Mouse (Mus musculus): ENCODE measurements around the gene Dnal1.

The Dnal1 gene

DNA sequence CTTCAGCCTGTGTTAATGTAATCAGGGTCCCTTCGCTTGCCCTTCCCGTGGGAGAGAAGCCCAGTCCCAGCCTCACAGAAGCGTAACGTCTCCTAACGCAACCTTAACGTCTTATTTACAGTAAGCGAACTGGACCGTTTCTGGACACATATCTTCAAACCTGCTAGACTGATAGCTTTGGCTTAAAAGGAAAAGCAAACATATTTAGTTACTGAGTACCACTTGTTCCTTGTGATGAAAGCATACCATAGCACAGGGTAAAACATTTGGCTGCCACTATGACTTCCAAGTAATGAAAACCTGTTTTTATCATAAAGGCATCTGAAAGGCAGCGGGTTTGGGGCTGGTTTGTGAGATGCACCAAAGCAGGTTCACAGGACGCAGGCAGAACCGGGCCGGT, 11.7 kb downstream of the Dnal1 start:
- in situ Hi-C loops (cut with MboI, MseI) = no loop called here

DNA sequence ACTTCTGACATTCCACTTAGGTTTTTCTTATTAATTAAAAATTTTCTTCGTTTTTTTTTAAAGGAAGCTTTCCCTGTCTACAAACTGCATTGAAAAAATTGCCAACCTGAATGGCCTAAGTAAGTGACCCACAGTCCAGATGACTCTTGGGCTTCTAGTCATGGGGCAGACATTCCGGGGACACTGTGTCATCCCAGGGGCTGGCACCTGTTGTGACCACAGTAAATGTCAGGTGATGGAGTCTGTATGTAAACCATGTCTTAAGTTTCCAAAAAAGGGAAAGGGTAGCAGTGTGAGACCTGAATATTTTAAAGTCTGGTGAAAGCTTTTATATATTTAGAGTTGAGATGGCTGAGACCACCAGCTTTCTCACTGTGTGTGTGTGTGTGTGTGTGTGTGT, 12.7 kb downstream of the Dnal1 start:
- in situ Hi-C loops (cut with MboI, MseI) = no loop called here

DNA sequence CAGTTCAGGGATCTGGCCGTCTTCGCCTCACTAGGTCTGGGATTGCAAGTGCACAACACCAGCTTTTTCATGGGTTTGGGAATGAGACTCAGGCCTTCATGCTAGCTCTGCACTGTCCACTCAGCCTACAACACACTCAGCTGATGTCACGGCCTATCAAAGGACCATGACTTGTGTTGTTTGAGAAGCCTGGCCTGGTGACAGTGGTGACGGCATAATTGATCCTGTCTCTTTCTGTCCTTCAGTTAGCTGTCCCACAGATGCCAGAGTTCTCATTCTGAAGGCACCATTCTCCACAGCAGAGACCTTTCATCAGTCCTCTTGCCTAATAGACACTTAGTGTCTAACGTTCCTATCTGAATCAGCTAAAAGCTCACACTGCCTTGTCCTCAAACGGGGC, 14.4 kb downstream of the Dnal1 start:
- in situ Hi-C loops (cut with MboI, MseI) = no loop called here

DNA sequence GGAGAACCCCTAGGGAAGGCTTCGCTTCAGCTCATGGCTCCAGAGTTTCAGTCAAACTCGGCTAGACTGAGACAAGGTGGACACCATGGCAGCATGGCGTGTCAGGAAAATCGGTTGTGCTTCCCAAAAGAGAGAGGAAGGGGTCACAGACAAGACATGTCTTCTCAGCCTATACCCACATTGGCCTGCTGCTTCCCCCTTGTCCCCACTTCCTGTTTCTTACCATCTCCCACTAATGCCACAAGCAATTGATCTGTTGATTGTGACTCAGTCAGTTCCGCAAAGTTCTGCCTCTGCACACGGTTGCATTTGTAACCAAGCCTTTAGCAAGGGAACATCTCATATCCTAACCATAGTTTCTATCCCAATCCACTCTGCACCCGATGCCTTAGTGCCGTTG, 15.8 kb downstream of the Dnal1 start:
- in situ Hi-C loops (cut with MboI, MseI) = loop anchor here in 1 of 2 experiments (10.0 kb wide), 1 partner anchor 55 kb away; no protein-coding TSS in a partner anchor

DNA sequence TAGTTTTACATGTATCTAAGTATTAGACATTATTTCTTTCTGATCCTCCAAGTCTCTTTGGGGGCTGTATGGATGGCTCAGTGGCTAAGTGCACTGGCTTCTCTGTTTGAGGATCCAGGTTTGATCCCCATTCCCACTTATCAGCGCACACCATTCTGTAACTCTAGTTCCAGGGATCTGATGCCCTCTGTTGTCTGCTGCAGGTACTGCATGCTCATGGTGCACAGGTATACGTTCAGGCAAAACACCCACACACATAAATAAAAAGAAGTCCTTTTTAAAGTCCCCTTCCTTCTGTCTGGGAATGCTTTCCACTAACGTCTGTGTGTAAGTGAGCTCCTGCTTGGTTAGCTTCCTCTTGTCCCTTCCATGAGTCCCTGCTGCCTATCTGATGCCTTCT, 18.1 kb downstream of the Dnal1 start:
- in situ Hi-C loops (cut with MboI, MseI) = loop anchor here in 1 of 2 experiments (10.0 kb wide), 1 partner anchor 57 kb away; no protein-coding TSS in a partner anchor

DNA sequence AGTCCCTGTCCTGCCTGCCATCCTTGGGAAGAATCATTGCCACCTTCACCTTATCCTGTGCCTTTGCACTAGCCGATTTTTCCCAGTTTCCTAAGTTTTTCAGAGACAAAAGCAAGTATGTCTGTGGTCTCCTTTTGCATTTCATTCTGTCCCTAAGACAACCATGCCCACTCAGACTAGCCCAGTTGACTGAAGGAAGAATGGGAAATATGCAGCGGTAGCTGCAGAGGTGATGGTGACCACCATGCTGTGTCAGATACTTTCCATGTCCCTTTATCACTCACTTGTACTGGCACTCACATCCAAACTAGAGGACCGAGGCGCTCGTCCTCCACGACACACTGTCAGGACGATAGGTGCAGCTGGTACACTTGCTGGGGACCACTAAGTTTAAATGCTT, 23.0 kb downstream of the Dnal1 start:
- in situ Hi-C loops (cut with MboI, MseI) = loop anchor here in 1 of 2 experiments (10.0 kb wide), 1 partner anchor 62 kb away; no protein-coding TSS in a partner anchor

DNA sequence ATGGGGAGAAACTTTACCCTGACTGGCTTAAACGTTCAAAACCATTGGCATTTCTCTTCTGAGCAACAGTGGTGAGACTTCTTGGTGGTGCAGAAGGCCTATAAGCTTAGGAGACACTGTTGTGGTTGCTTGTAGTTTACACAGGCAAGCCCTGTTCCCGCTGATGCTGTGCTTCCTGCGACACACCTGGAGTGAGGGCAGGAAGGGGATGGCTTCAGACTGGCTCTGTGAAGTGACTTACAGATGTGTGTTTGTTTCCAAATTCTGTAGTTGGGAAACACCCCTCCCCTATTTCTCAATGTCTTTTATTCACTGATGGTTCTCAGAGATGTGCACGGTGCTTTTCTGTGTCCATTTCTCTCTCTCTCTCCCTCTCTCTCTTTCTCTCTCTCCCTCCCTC, 26.0 kb downstream of the Dnal1 start:
- in situ Hi-C loops (cut with MboI, MseI) = no loop called here

DNA sequence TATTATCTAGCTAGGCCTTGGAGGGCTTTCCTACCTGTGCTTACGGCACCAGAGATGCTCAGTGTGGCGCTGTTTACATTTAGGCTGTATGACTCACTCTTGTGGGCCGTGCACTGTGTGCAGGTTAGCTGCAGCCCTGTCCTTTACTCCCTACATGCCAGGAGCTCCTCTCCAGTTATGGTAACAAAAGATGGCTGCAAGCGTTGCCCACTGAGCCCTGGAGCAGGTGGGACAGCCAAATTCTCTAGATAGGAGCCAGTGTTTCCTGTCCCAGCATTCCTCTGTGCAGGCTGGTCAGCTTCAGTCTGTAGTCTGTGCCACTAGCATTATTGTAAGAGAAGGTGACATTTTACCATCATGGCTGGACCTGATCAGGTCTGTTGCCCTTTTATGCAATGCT, 27.1 kb downstream of the Dnal1 start:
- in situ Hi-C loops (cut with MboI, MseI) = no loop called here

DNA sequence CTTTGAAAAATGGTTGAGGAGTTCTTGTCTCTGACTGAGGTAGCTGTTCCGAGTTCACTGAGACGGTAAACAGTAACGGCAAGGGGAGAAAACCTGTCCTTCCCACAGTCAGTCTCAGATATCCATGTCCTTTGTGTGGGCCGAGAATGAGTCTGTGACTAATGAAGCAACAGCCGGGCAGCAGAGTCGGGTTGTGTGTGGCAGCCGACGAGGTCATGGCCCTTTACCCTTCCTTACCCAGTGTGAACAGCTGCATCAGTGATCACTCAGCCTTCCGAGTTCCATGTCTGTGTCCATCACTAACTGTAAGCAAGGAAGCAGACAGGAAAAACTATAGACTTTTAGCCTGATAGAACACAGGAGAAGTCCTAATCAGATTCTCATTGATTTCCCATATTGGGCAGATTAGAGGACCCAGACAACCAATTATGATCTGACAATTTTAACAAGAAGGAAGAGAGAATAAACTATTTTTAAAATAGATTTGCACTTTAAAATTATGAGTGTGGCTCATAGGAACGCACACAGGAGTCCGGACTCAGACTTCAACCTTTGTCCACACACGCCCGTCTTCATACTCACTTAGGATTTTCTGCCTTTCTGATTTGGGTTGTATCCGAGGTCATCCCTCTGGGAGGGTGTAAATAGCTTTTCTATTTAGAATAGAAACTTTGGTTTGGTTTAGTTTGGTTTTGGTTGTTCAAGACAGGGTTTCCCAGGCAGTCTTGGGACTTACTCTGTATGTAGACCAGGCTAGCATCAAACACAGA, 28.3 kb downstream of the Dnal1 start:
- in situ Hi-C loops (cut with MboI, MseI) = no loop called here

DNA sequence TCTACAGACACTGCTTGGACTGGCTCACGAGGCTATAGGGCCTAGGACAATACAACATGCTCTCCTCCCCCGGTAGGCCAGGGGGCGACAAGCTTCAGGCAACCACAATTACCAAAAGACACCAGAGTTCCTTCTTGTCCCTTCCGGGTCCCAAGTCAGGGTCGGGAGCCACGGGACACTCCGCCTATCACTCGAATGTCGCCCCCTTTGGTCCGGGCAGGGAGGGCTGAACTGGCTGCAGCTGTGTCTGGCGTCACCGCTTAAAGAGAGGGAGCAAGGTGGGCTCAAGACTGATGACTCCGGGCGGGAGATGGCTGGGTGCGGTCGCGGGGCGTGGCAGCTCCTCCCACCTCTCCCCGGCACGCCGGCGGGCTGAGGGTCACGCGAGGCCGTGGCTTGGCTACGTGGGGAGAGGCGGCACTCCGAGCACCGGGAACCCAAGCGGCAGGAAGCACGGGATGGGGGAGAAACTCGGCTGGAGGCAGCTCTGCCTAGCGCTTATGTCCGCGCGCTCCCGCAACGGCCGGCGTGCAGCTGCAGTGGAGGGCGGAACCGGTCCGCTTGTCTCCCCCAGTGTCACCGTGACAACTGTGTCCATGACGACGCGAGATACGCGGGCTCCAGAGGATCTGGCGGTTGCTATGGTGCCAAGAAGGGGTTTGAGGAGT, 33.9 kb downstream of the Dnal1 start, which contains the start of gene Pnma1:
Gene Pnma1, minus strand, starts transcription at position 536 of the 668 bp plus-strand sequence.
- in situ Hi-C loops (cut with MboI, MseI) = no loop called here

DNA sequence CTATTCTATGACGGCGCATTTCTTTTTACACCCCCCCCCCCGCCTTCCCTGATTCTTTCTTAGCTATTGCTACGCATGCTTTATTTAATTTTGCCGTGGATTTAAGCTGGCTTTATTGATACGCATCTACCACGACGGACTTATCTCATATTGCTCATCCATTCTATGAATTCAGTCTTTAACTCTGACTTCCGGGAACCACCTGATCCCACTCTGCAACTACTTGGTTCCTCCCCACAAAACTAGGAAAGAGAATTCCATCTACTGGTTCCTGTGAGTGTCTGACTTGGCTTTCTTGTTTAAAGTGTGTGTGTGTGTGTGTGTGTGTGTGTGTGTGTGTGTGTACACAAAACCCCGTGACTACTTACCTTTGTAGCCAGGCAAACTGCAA, 34.5 kb downstream of the Dnal1 start:
- in situ Hi-C loops (cut with MboI, MseI) = no loop called here

DNA sequence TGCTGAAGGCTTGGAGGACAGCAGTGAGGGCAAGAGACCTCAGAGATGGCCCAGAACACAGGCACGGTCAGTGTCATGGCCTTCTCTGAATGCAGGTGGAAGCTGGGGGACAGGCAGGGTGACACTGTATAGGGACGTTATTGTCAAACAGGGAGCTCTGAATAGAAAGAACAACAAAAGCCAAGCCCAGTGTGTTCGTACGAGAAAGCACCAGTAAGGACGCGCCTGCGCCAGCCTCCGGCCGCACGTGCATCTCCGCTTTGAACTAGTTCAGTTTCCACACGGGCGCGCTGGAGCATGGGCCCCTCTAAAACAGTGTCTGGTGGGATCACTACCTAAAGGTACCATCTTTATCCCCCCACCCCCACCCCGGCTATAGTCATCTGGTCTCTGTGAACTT, 35.8 kb downstream of the Dnal1 start:
- in situ Hi-C loops (cut with MboI, MseI) = no loop called here

DNA sequence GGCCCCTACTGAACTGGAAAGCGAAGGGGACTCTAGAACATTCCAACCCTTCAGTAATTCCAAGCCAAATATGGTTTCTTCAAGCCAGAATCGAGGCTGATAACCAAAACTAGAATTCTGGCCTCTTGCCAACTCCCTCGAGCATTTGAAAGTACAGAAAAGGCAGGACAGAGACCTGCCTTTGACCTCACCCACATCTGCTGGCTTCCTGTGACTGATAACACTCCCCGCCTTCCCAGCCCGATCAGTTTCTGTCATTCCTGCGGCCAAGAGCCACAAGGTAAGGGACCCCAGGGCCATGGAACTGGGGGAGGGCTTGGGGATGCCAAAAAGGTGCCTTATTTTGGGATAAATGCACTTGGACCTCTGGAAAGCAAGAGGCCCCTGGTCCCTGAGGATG, 36.8 kb downstream of the Dnal1 start:
- in situ Hi-C loops (cut with MboI, MseI) = no loop called here

DNA sequence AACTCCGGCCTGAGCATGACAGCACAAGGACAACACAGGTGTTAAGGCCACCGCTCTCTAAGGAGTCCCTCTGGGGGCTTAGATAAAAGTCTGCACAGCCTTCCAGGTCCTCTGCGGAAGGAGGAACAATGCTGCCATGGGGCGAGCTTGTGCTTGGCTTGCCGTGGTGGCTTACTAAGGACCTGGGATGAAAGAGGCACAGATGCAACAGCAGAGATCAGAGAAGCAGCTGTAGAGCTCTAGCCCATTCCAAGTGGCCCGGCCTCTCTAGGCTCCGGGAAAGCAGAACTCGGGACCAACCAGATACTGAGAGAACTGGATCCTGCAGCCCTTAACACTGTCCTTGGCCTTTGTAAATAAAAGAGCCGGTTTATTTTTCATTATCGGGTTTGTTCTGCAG, 37.7 kb downstream of the Dnal1 start:
- in situ Hi-C loops (cut with MboI, MseI) = no loop called here

DNA sequence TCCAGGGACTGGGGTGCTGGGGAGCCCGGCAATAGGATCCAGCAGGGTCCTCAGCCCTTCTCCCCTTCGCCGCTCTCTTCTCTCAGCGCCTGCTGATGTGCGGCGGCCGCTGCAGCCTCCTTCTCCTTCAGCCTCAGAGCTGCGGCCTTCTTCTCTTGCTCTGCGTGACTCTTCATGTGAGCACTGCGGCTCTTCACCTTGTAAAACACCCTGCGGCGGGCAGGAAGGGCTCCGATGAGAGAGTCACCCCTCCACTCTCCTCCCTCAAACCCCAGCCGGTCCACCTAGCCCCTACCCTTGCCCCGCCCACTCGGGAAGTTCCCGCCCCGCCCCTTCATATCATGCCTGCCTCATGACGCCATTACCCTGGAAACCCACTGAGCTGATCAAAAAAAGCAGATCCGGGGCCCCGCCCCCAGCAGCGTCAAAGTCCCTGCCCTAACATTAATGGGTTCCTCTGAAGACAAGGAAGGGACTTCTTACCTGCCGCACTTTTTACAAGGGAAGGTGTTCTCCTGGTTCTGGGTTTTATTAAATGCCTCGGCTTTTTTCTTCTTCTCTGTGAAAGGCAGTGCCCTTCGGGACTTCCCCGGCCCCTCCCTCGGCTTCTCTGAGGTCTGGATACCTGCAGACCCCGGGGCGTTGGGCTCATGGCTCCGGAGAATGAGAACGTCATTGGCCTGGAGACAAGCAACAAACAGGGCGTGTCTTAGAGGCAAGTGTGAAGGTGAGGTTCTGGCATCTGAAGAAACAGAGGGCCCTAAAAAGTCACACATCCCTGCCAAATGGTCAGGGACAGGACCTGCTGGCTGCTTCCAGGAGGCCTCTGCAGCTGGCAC, 38.4 kb downstream of the Dnal1 start:
- in situ Hi-C loops (cut with MboI, MseI) = no loop called here

DNA sequence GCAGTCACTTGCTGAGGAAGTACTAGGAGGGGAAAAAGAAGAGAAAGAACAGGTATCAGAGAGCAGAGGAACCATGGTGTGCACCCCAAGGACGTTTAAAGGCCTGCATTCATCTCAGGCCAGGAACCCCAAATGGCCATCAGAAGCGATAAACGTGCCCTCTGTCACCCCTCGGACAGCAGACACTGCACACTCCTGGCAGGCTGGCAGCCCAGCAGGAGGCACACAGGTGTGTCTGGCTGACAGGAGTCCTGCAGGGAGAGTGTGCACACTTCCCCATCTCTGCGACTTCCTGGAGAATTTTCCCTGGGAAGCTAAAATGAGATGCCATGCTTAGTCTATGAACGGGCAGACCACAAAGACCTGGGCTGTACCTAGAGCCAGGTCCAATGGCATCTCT, 39.2 kb downstream of the Dnal1 start:
- in situ Hi-C loops (cut with MboI, MseI) = no loop called here

DNA sequence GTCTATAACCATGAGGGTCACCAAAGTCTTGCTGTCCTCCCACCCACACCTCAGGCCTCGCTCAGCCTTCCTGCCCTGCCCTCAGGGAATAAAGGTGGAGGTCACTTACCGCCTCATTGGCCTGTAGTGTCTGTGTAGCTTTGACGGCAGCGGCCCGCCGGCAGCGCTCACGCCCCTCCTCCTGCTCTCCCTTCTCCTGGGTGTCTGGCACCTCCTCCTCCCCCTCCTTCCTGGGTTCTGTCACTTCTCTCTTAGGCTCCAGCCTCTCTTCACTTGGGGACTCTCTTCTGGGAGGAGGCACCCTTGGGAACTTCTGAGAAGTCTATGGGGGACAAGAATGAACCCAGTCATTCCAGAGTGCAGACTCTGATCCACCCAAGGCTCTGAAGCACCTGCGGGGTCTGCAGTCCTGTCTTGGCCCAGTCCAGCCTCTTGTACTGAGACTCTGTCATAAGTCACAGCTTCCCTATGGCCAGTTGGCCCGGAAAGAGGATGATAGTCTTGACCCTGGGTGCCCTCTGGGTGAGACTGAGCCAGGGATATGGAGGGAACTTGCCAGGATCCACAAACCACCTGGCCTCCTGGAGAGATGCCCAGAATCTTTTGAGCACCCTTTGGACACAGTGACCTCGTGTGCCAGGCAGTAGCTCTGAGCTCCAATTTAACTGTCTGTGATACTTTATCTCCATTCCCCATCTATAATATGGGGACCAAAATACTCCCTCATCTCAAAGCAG, 40.8 kb downstream of the Dnal1 start:
- in situ Hi-C loops (cut with MboI, MseI) = no loop called here

DNA sequence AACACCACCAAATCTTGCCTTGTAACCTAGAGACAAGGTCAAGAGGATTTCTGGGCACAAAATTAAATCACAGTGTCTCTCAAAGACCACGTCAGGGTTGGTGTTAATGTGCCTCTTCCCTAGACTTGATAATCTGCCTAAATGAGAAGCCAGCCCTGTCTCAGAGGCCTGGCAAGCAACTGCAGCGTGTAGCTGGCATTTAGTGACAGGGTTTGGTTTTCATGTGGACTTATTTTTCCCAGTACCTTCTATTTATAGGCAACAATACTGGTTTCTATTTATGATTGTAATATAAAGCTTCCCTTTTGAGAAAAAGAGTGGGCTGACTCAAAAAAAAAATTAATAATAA, 41.3 kb downstream of the Dnal1 start:
- in situ Hi-C loops (cut with MboI, MseI) = no loop called here

DNA sequence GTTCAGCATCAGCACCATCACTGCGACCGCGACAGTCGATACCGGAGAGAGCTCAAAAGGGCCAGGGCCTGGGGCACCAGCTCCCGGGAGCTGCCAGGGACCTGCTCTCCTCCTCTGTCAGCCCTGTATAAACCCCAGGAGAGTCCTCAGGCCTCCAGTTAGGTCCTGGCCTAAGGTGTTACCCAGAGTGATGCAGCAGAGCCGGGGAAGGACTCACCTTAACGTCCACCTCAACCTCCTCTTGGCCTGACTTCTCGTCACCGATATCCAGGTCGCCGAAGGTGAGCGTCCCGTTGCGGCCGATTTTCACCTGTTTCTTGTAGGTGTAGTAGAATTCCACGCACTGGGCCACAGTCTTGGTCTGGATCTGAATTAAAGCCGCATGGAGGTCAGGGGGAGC, 42.0 kb downstream of the Dnal1 start:
- in situ Hi-C loops (cut with MboI, MseI) = no loop called here

DNA sequence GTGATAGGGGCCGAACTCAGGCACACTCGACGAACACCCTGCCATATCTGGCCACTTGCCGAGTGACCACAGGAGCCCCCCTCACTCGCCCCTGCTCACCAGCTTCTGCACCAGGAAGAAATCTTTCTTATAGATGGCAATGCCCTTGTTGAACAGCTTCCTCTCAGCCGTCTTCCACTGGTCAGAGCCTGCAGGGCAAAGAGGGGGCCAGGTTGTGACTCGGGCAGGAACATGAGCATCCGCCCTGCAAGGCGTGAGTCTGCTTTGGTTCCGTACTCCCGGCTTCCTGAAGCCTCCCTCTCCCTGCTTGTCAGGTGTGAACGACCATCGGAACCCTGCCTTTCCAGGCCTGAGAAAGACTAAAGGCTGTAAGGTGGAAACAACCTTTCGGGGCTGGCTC, 44.0 kb downstream of the Dnal1 start:
- in situ Hi-C loops (cut with MboI, MseI) = no loop called here

DNA sequence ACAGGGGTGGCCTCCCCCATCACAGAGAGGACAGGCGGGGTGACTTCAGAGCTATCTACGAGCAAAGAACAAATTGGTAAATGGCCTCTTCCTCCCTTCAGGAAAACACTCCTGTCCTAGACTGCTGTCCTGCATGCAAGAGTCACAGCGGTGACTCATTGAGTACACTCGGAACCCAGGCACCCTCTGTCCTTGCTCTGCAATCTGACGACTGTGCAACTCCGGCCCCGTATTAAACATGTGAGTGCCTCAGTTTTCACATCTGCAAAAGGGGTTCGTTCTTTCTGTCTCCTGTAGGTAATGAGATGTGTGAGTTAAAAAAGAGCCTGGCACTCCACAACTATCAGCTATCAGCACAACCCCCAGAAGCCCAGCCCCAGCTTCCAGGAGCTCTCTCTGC, 46.3 kb downstream of the Dnal1 start:
- in situ Hi-C loops (cut with MboI, MseI) = loop anchor here (5.0 to 10.0 kb wide), 2 partner anchors 92 to 94 kb away; no protein-coding TSS in a partner anchor
